Mouse (Mus musculus): Measurements from ENCODE around the gene Slc3a2.

GRCm38 (mm10) chr19:8664859-8665258 lies 58.3 kb downstream of the Slc3a2 start:
- TF ChIP-seq POLR2A (IDR thresholded peaks at IDR 0.05; ENCODE audit: borderline replicate concordance, extremely low read depth, low read depth, low read length) (no peak), CTCF (IDR thresholded peaks at IDR 0.05; ENCODE audit: insufficient read depth, low read length) (no peak)
